Mouse (Mus musculus): ENCODE measurements at regions not wholly inside any gene's neighbourhood (a gene's known extent, or its start where the extent isn't known, plus 50 kb on each side); places are given as distances from the start of the nearest gene placed in this dataset.
A peak's percentile ranks its signal among the peaks of the same experiment; 100 is the strongest.

DNA sequence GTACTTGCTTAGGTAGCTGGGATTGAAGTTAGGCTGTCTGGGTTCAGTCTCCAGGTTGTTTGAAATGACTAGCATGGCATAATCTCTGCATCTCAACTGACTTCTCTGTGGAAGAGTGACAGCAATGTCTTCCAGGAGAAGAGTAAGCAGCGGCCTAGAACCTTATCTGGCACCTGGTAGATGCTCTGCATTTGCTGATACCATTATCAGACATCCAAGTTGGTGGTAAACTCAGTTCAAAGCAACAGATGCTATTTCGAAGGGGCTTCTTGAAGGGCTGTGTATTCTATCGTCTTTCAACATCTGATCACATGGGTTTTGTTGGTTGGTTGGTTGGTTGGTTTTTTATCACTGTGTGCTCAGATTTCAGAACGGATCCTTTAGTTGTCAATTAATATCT is 424.7 kb upstream of the Adgrl2 start:
- DNase-seq (ENCODE audit: low spot score), result no peak

DNA sequence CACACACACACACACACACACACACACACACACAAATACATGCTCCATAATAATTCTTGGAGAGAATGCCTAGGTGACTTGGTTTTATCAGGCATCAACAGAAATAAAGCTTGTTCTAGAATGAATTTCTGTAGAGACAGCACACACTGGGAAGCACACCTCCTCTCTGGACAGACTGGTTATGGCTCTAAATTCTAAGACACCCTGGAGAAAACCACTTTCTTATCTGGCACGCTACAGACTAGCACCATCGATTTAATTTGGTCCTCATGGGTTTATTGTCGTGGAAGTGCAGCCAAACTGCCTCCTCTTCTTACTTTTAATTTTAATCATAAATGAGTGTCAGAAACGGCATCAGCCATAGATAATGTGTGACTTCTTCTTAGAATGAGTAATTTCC is 422.8 kb upstream of the Adgrl2 start:
- no peak for DNase-seq (ENCODE audit: low spot score)

DNA sequence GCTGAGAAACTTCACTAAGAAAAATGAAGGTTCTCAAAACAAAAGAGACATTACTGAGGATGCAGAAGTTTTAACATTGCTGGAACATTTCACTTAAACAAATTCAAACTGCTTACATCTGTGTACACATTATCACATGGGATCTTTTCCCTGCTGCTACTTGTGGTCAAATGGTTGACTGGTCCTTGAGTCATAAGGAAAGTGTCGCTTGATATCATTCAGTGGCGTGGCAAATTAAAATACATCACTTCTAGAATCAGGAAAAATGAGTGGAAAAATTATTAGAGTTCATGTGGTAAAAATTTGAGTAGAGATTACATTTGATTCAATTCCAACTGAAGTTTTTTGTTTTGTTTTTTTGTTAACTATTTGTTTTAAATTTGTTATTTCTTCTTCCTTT is 420.2 kb upstream of the Adgrl2 start:
- DNase-seq (ENCODE audit: low spot score), result no peak

DNA sequence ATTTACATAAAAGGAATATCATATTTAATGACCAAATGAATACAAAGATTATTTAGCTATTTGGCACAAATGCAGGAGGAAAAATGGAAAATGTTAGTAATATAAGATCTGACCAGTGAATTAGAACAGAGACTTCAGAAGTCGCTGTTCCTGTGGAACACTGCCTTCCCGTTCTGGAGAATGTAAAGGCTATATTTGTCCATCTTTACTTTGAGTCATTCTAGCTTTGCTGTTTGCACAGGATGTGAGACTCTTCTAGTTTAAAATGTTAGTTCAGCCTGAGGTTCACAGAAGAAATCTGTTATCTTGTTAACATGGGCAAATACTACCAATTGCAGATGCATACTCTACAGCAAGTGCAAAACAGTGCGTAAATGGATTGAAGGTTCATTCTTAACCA is 418.5 kb upstream of the Adgrl2 start:
- DNase-seq (ENCODE audit: low spot score), result no peak

DNA sequence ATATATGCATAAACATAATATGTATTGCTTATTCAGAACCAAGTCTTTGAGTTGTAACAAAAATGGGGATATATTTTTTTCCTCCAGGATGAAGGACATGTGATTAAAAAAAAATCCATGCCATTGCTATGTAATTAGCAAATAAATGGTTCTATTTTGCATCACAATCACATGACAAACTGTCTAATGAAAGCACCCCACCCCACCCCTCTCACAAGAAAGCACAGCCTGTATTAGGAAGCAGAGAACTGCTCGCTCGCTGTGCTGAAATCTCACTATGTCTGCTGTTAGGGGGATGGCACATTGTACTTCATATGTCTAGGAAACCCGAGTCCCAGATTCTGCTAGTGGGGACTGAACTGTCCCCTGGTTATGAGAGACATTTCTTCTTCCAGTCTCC is 415.5 kb upstream of the Adgrl2 start:
- DNase-seq (ENCODE audit: low spot score), result no peak

DNA sequence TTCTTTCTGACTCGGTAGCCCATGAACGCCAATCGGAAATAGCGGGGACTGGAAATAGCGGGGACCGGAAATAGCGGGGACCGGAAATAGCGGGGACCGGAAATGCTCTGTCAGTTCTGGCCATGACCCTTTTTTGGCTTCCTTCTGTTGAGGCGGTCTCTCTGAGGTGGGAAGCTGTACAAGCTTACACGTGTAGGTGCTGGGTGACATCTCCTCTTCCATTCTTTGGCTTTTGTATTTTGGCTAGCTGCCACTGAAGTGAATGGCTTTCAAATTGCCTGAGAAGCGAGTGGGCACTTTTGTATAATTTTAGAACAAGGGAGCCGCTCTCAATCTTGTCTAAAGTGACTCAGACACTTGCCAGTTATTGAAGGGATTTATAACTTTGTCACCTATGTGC is 414.3 kb upstream of the Adgrl2 start:
- no peak for DNase-seq (ENCODE audit: low spot score)

DNA sequence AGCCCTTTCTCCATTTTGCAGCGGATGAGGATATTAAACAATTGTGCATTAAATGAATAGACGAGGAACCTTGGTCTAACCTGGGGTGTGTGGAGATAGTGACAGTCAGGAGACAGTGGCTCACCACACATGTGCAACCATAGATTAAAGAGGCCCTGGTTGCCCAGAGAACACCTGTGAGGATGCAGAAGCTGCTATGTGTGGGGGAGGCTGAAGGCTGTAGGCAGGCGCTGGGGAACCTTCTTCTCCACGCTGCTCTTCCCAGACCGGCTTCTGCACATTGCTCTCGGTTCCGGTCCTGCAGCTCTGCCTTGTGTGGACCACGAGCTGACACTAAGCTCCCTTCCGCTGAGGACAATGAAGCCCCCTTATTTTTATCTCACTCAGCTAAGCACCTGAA is 412.1 kb upstream of the Adgrl2 start:
- no peak for DNase-seq (ENCODE audit: low spot score)

DNA sequence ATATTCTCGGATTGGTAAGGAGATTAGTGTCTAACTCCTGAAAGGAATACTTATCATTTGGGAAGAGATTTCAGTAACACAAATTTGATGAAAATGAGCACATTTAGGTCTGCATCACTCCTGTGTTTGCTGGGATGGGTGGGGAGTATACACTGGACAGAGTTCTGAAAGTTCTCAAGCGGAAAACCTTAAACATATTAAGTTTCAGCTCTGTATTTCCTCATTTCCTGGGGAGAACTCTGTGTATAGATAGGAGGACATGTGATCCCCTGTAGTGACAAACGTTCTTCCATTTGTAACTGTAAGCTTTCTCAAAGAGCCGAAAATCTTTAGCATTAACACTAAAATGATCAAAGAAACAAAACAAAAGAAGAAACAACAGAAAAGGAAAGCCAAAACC is 404.7 kb upstream of the Adgrl2 start:
- no peak for DNase-seq (ENCODE audit: low spot score)

DNA sequence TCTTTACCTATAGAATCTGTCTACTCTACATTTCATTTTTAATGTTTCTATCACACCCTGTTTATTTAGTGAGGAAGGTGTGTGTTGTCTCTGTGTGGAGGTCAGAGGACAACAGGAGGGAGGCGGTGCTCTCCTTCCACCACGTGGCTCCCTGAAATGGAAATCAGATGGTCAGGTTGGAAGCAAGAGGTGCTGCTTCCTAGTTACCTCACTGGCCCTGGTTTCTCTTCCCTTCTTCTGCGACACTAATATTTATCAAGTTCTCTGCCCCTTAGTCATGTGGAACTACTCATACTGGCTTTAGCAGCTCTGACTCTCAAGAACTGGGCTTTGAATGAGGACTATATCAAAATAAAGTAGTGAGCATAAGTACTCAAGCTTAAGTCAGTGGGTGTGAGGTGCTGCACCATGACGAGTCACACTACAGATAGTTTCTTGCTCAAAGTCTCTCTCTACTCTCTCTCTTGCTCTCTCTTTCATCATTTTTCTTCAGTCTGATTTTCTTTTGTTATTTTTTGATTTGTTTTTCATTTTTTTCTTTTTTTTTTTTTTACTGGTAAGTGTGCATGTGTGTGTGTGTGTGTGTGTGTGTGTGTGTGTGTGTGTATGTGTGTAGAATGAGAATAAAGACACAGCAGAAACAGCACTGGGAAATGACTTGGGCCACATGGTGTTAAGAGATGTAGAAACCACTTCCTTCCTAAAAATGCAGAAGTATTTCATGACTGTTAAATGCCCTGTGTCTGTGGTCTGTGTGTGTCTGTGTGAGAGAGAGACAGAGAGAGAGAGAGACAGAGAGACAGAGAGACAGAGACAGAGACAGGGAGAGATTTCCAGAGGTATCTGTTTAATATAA is 403.2 kb upstream of the Adgrl2 start:
- DNase-seq (ENCODE audit: low spot score), result no peak

DNA sequence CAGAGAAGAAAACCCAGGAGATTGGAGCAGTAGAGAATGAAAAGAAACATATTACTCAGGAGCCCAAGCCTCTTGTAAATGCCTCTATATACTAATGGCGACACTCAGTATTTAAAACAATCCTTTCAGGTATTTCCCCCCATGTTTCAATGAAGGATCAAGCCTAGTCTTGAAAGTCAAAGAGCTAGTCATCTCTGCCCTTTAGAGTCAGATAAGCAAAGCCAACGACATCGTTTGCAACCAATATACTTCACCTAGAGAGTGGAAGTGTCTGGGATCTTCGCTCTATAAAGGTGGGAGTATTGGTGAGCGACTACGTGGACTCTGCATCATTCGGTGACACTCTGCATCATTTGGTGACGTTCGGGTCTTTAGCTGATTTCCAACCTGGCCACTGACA is 401.8 kb upstream of the Adgrl2 start:
- no peak for DNase-seq (ENCODE audit: low spot score)

DNA sequence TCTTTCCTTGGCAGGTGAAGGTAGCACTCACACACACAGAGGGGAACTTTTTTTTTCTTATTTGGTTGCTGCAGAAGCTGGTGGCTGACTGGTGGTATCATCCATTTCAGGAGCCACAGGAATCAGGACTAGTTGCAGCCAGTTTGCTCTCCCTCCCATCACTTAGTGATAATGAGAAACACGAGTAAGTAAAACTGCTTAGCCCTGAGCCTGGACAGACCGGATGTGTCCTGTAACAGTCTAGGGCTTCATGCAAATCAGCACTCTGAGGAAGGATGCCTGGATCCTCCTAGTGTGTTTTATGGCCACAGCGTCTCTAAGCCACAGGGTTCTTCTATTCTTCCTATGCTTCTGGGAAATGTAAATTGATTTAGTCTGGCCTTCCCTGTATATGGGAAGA is 397.2 kb upstream of the Adgrl2 start:
- DNase-seq (ENCODE audit: low spot score), result no peak

DNA sequence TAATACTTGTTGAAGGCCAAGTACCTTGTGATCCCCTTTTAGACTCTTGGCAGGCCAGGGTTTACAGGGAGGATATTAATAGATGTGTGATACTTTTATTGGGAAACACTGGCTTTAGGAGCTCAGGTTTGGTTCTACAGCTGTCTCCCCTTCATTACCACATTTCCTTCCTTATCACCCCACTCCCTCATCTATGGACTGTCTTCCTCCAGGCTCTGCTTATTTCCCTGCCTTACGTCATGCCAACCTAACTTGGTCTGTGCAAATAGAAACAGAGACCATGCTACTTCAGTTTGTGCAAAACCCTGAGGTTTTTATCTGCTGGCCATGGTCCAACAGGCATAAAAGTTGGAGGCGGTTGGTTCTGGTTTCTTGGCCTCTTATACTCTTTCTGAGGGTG is 395.7 kb upstream of the Adgrl2 start:
- DNase-seq (ENCODE audit: low spot score), result no peak

DNA sequence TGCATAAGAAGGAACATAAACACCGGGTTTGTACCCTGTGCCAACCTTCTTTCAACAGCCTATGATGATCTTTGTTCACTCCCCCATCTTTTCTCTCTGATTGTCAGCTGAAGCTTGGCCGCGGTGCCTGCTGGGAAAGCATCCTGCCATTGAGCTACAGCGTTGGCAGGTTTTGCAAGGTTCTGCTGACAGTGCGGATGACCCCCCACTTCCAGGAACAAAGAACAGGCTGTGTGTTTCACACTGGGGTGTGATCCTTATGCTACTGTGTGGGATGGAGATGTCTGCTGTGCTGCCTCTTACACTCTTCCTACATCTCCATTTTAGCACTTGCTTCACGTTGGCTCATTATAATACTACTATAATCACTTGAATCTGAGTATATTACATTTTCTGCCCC is 395.0 kb upstream of the Adgrl2 start:
- DNase-seq (ENCODE audit: low spot score), result no peak

DNA sequence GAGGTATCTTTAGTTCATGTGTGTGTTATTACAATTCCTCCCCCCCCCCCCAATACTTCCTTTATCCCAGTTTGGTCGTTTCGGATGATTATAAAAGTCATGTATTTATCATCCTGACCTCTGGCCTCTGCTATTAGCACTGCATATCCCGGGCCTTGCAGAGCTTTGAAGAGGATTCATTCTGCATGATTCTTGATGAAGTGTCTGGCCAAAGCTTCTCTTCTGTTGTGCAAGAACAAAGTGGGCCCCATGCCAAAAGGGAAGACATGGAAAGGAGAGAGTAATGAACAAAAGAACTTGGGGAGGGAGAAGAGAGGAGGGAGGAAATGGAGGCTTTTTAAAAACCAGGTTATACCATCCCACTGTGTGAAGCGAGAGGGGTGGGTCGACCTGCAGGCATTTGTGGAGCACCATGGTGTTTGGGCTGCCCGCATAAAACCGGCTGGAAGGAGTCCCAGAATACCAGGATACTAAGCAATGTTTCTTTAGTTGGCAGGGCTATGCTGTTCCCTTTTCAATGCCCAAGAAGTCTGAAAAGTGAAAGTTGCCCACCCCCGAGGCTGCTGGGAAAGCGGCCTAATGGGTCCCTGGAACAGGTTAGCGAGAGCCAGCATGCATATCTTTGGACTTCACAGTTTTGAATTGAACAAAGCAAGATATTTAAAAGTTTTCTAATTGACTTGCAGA is 391.3 kb upstream of the Adgrl2 start:
- peak; percentile 3 for DNase-seq (ENCODE audit: low spot score)

DNA sequence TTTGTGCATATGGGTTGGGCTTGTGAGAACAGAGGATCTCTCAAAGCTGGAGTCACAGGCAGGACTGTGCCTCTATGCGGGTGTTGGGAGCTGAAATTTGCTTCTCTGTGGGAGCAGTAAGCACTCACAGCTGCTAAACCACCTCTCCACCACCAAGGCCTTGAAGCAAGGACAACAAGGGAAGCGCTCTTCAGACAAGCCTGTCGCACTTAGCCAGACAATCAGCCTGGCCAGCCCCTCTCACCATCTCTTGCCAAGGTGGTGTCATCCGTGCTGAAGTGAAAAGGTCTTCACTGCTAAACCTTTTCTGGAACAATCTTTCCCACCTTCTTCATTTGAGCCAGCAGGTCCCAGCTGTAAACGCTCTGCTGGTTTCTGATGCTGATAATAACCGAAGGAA is 390.7 kb upstream of the Adgrl2 start:
- DNase-seq (ENCODE audit: low spot score), result no peak

DNA sequence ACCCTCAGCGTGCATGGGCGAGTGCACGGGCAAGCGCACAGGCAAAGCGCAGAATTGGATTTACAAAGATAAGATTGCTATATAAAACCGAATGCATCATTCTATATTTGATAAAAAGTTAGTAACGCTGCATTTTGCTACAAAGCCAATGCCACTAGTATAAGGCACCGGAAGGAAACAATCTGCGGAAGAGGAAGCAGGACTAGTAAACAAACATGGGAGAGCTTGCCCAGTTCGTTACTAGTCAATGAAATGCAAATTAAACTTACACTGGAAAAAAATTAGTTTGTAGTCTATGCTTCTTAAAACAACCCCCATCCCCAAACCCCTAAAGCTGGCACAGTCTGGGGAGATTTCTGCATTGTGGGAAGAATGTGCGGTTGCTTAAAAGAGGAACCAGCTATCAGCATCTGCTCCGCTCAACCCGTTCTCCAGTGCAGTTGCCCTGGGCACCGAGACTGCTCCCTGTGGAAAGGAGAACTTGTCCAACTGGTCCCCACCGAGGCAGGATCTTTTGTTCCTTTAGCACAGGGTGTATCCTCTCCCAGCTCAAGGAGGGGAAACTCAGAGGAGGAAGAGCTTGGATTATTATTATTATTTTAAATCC is 389.6 kb upstream of the Adgrl2 start:
- DNase-seq (ENCODE audit: low spot score), result no peak

DNA sequence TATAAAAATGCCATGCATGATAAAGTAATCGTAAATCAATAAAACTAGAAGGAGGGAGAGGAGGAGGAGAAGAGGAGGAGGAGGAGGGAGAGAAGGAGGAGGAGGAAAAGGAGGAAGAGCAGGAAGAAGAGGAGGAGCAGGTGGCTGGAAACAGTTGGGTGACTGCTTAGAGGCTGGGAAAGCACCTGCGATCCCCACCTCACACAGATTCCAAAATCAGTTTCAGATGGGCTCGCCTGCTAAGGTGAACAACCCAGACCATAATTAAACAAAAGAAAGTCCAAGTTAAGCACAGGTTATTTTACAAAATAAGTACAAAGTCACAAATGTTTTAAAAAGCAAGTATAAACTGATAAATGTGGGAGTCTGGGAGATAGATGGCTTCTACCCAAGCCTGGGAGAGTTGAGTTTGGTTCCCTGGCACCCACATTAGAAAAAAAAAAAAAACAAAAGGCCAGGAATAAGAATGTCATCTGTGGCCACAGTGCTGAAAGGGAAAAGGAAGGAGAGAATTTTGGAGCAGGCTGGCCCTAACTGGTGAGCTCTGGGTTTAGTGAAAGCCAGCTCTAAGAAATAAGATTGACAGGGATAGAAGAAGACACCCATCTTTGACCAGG is 389.0 kb upstream of the Adgrl2 start:
- DNase-seq (ENCODE audit: low spot score), result no peak

DNA sequence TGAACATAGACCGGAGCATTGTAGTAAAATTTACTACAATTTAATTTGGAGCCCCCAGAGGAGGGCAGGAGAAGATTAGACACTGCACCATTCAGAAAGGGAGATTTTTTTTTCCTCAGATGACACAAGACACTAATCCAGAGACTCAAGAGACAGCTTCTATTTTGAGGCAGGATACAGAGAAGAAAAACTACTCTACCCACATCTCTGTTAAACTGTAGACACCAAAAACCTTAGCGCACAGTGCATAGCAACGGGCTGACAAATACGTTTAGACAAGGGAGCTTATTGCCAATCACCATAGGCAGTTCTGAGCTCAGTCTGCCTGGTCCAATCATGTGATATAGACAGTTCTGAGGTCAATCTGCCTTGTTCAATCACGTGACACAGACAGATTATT is 381.1 kb upstream of the Adgrl2 start:
- no peak for DNase-seq (ENCODE audit: low spot score)

DNA sequence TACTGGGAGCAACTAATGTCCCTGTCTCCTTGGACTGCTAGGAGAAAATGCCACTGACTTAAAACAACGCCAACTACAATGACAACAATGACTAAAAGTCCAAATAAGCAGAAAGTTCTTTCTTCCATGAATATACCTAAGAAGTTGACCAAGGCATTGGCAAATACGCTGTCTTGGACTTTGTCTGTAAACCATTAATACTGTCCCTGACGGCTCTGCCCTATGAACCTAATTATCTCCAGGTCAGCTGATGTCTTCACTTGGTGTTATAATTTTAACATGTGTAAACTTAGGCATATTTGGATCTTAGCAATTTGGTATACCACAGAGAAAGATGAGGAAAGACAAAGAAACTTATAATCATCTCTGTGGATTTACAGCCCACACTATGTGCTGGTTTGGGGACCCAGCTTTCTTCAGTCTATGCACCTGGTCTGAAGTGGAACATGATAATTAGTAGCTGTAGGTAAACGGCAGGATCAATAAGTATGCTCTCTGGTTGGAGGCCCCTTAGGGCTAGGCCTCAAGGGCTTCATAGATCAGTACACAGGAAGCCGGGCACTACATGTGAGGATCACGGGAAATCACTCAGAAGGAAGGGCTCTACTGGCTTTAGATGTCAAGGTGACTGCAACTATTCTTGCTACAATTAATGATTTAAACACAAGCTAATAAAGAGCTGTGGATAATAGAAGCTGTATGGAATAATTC is 380.3 kb upstream of the Adgrl2 start:
- DNase-seq (ENCODE audit: low spot score), result no peak

DNA sequence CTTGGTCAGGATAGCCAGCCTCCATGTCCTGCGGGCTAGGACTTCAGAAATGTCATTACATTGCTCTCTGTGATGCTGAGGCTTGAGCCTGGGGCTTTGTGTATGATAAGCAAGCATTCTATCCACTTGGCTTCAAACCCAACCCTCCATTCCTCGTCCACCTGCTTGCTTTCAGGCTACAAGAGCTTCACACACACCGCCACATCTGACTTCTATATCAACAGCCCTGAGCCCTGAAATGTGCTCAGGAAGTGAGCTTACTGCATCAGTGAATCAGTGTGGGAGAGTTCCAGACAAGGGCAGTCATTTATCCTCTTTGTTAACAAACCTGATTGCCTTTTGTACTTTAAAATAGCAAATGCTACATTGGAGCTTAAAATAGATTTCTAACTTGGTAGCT is 377.5 kb upstream of the Adgrl2 start:
- no peak for DNase-seq (ENCODE audit: low spot score)

DNA sequence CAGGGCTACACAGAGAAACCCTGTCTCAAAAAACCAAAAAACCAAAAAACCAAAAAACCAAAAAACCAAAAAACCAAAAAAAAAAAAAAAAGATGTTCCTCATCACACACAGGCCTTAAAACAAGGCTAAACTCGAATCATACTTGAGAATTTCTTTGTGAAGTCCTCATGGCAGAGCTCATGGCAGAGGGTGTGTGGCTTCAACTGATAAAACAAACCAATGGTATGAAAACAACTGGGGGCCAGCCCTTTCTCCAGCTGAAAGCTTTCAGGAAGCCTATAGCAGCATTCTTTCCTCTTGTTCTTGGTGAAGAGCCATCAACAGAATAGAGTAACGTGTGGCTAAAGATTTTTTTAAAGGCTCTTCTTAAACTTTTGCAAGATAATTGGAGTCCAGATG is 369.8 kb upstream of the Adgrl2 start:
- no peak for DNase-seq (ENCODE audit: low spot score)

DNA sequence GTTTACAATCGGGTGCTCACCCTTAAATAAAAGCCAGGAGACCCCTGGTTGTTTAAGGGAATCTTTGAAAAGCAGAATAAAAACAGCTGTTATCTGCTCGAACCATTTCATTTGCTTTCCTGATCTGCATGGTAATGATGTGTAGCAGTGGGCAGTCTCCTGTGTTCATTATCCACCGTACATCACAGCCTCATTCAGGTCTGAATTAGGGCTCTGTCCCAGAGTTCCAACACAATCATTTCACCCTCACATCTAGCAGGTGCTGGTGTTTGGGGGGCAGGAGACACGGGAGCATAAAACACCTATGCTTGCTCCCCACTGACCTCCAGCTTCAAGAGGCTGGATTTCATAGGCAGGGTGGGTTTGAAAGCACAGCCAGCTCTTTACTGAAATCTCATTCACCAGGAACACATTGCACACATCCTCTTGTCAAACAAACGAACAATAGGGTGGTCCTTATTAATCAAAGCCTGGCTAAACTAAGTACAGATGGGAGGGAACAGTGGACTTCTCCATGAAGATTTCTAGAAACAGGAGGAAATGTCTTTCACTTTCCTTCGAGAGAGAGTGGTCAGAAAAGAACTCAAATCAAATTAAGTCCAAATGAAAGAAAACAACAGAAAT is 368.3 kb upstream of the Adgrl2 start:
- DNase-seq (ENCODE audit: low spot score), result no peak

All from ovary, postnatal 10 days (tissue).